Mouse (Mus musculus): ENCODE data around the gene Ccdc85b. TPM values are rescaled to one million over a fixed set of nuclear protein-coding genes. Genes with fewer than 3 reads are reported as not detected.

The Ccdc85b gene
- total and polyA plus RNA-seq, 2 experiments from 2014 or later: 15.3 to 19.3 TPM

- Histone ChIP-seq H3K9me3 (ENCODE audit: low read length) (no peaks in the 10 kb centered on the region), H3K27me3 (ENCODE audit: insufficient read depth, low read length) (no peaks in the 10 kb centered on the region), H3K36me3 (ENCODE audit: insufficient read depth) (peaks cover 24% of the 10 kb centered on the region), H3K4me1 (ENCODE audit: insufficient read depth) (peaks cover 8% of the 10 kb centered on the region; the same call in 1 of the 2 replicates), H3K27ac (ENCODE audit: low read depth, low read length) (no peak overlapping the region), H3K4me2 (ENCODE audit: low read depth) (no peak overlapping the region), H3K4me3 (ENCODE audit: low read depth, low read length) (no peak overlapping the region), H3K9ac (no peak overlapping the region)
- no peak for DNase-seq
- TF ChIP-seq CTCF (IDR thresholded peaks at IDR 0.05; ENCODE audit: low read depth): no peak
- ATAC-seq: no peak
- 92% methylated on average over 13 of the region's 13 CpGs for WGBS
Measured at GRCm38 (mm10) chr19:5426640-5427290, 30.9 kb downstream of the Ccdc85b start.

DNA sequence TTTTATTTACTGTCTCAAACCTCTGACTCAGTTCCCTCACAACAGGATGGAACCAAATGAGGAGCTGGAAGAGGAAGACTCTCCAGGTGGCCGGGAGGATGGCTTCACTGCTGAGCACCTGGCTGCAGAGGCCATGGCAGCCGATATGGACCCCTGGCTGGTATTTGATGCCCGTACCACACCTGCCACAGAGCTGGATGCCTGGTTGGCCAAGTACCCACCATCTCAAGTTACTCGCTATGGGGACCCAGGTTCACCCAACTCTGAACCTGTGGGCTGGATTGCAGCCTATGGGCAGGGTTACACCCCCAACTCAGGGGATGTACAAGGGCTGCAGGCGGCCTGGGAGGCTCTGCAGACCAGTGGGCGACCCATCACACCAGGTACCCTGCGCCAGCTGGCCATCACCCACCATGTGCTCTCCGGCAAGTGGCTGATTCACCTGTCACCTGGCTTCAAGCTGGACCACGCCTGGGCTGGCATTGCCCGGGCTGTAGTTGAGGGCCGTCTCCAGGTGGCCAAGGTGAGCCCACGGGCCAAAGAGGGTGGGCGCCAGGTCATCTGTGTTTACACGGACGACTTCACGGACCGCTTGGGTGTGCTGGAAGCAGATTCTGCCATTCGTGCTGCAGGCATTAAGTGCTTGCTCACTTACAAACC lies 31.7 kb downstream of the Ccdc85b start:
- Histone ChIP-seq H3K27me3 (ENCODE audit: insufficient read depth, low read length) (no peaks in the 10 kb centered on the region), H3K36me3 (ENCODE audit: insufficient read depth) (peaks cover 27% of the 10 kb centered on the region), H3K9me3 (ENCODE audit: low read length) (no peaks in the 10 kb centered on the region), H3K9ac (peak overlapping the region; percentile 83), H3K4me1 (ENCODE audit: insufficient read depth) (peaks cover 8% of the 10 kb centered on the region; the same call in 1 of the 2 replicates), H3K27ac (ENCODE audit: low read depth, low read length) (no peak overlapping the region; the same call in 1 of the 2 replicates), H3K4me2 (ENCODE audit: low read depth) (peak overlapping the region; percentile 67), H3K4me3 (ENCODE audit: low read depth, low read length) (peak overlapping the region; percentile 58)
- ATAC-seq (no peak), DNase-seq (no peak)
- no peak for TF ChIP-seq CTCF (IDR thresholded peaks at IDR 0.05; ENCODE audit: low read depth)
- WGBS: 93% methylated on average over 18 of the region's 18 CpGs

GRCm38 (mm10) chr19:5424782-5425741 lies 32.6 kb downstream of the Ccdc85b start, which contains the start of the genes Drap1 and AI837181:
Gene Drap1, minus strand, starts transcription at chr19:5424979.
Gene AI837181, plus strand, starts transcription at chr19:5425144.
- H3K4me2 ChIP-seq (ENCODE audit: low read depth): peak within 1 kb of the TSS; percentile 67
- no peak for TF ChIP-seq CTCF (IDR thresholded peaks at IDR 0.05; ENCODE audit: low read depth)
- peaks cover 36% of the 10 kb centered on the region for H3K36me3 ChIP-seq (ENCODE audit: insufficient read depth)
- no peaks in the 10 kb centered on the region for H3K9me3 ChIP-seq (ENCODE audit: low read length)
- H3K9ac ChIP-seq: peak within 1 kb of the TSS; percentile 83
- DNase-seq (peak; percentile 98), ATAC-seq (peak; percentile 96)
- peak within 1 kb of the TSS; percentile 58 for H3K4me3 ChIP-seq (ENCODE audit: low read depth, low read length)
- H3K27ac ChIP-seq (ENCODE audit: low read depth, low read length): peak within 1 kb of the TSS; percentile 85
- 1% methylated on average over 80 of the region's 87 CpGs for WGBS
- H3K27me3 ChIP-seq (ENCODE audit: insufficient read depth, low read length): no peaks in the 10 kb centered on the region
- H3K4me1 ChIP-seq (ENCODE audit: insufficient read depth): peaks cover 8% of the 10 kb centered on the region; the same call in 1 of the 2 replicates

- DNase-seq (peak; percentile 72), ATAC-seq (peak; percentile 56)
- 3% methylated on average over 43 of the region's 48 CpGs for WGBS
Measured at GRCm38 (mm10) chr19:5424092-5424781, 33.5 kb downstream of the Ccdc85b start.

DNA sequence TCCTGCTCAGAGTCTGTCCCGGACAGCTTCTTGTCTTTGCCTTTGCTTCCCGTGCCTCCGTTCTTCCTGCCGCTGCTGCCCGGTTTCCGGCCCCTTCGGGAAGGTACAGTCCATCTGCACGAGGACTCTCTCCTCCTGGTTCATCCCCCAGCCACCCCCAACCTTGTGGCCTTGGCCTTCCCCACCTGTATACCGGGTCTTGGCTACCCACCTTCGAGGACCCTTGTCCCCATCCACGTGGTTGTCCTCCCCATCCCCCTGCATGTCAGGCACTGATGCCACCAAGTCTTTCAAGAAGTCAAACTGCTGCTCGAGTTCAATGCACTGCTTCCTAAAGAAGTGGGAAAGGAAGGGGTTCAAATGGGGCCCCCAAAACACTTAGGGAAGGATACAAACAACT lies 34.1 kb downstream of the Ccdc85b start:
- Histone ChIP-seq H3K27me3 (ENCODE audit: insufficient read depth, low read length) (no peaks in the 10 kb centered on the region), H3K9ac (peak overlapping the region; percentile 83), H3K4me3 (ENCODE audit: low read depth, low read length) (peak overlapping the region; percentile 58), H3K36me3 (ENCODE audit: insufficient read depth) (peaks cover 46% of the 10 kb centered on the region), H3K4me2 (ENCODE audit: low read depth) (peak overlapping the region; percentile 67), H3K27ac (ENCODE audit: low read depth, low read length) (no peak overlapping the region), H3K4me1 (ENCODE audit: insufficient read depth) (peaks cover 8% of the 10 kb centered on the region; the same call in 1 of the 2 replicates), H3K9me3 (ENCODE audit: low read length) (no peaks in the 10 kb centered on the region)
- 61% methylated on average over 12 of the region's 12 CpGs for WGBS
- ATAC-seq (no peak), DNase-seq (no peak)
- TF ChIP-seq CTCF (IDR thresholded peaks at IDR 0.05; ENCODE audit: low read depth): no peak

More at GRCm38 (mm10) chr19:5424092-5424781, 33.5 kb downstream of the Ccdc85b start:
- Histone ChIP-seq H3K4me2 (ENCODE audit: low read depth) (peak overlapping the region; percentile 67), H3K4me1 (ENCODE audit: insufficient read depth) (peaks cover 8% of the 10 kb centered on the region; the same call in 1 of the 2 replicates), H3K9ac (peak overlapping the region; percentile 83), H3K4me3 (ENCODE audit: low read depth, low read length) (peak overlapping the region; percentile 58), H3K27me3 (ENCODE audit: insufficient read depth, low read length) (no peaks in the 10 kb centered on the region), H3K9me3 (ENCODE audit: low read length) (no peaks in the 10 kb centered on the region), H3K27ac (ENCODE audit: low read depth, low read length) (peak overlapping the region; percentile 85), H3K36me3 (ENCODE audit: insufficient read depth) (peaks cover 45% of the 10 kb centered on the region)
- TF ChIP-seq CTCF (IDR thresholded peaks at IDR 0.05; ENCODE audit: low read depth): peak; percentile 37

- Histone ChIP-seq H3K9me3 (ENCODE audit: low read length) (no peaks in the 10 kb centered on the region), H3K4me1 (ENCODE audit: insufficient read depth) (peaks cover 8% of the 10 kb centered on the region; the same call in 1 of the 2 replicates), H3K9ac (no peak overlapping the region; the same call in 1 of the 2 replicates), H3K36me3 (ENCODE audit: insufficient read depth) (peaks cover 46% of the 10 kb centered on the region), H3K27me3 (ENCODE audit: insufficient read depth, low read length) (no peaks in the 10 kb centered on the region), H3K4me3 (ENCODE audit: low read depth, low read length) (peak overlapping the region; percentile 58; the same call in 1 of the 2 replicates), H3K27ac (ENCODE audit: low read depth, low read length) (no peak overlapping the region), H3K4me2 (ENCODE audit: low read depth) (peak overlapping the region; percentile 67)
- 79% methylated on average over 9 of the region's 9 CpGs for WGBS
- ATAC-seq: no peak
- no peak for DNase-seq
- no peak for TF ChIP-seq CTCF (IDR thresholded peaks at IDR 0.05; ENCODE audit: low read depth)
Measured at GRCm38 (mm10) chr19:5422895-5423443, 34.7 kb downstream of the Ccdc85b start.
